Mouse (Mus musculus): Measurements from ENCODE around the gene Tmprss2. TPM values are rescaled to one million over a fixed set of nuclear protein-coding genes. Genes with fewer than 3 reads are reported as not detected.

Gene Tmprss2
- polyA plus RNA-seq (2015; fragmentation: Nextera tagmentation; extraction: Ambion mirVana), result 0.76 and 0.92 TPM in 2 replicates

DNA sequence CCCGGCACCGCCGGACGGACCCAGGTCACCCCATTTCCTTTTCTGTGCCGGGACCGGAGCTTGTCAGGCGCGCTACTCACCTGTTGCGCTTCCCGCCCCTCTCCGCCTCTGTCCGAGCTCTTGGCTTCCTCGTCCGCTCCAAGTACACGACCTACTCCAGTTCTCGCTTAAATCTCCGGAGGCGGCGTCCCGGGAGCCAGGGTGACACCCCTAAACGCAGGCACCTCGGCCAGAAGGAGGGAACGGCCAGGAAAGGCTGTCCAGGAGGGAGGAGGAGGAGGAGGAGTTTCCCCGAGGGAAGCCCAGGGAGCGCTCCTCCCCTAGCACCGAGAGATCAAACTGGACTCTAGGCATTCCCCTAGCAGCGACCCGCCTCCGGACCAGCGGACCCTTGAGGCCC lies at the start of gene Tmprss2:
Gene Tmprss2 (minus strand): TSS at position 257 of the 400 bp plus-strand sequence.

Other genes starting within 250 kb of the Tmprss2 start
- gene Mx1, start 148.3 kb downstream of the Tmprss2 start, polyA plus RNA-seq (2015; fragmentation: Nextera tagmentation; extraction: Ambion mirVana), result 0.43 and 1.2 TPM in 2 replicates
- not detected in 2 replicates for gene Fam3b, start 96.4 kb downstream of the Tmprss2 start, polyA plus RNA-seq (2015; fragmentation: Nextera tagmentation; extraction: Ambion mirVana)
- gene Ripk4, start 152.6 kb upstream of the Tmprss2 start, polyA plus RNA-seq (2015; fragmentation: Nextera tagmentation; extraction: Ambion mirVana), result 0.13 and 0.39 TPM in 2 replicates
- 2.3 and 3.0 TPM in 2 replicates for gene Prdm15, start 240.7 kb upstream of the Tmprss2 start, polyA plus RNA-seq (2015; fragmentation: Nextera tagmentation; extraction: Ambion mirVana)

Measured in adrenal gland, postnatal 0 days (tissue).